In genomic region chr3:152245273-152245910, GRCm38 (mm10) we compare ENCODE assay signal across 14 mouse cellular contexts. TPM values are rescaled to one million over a fixed set of nuclear protein-coding genes. Genes with fewer than 3 reads are reported as not detected.
DNase-seq lines count a peak whose midpoint lies in the region; ATAC-seq and TF ChIP-seq lines count a peak whose summit lies in the region.
"Had no signal": no experiment of that assay in that cellular context is flagged by ENCODE, and none has a peak within 500 bp of the region (broad histone marks: within the 10 kb centered on the region; RNA-seq: fewer than 3 reads in every experiment).

No protein-coding gene starts in this region.

- H3K4me3 ChIP-seq in kidney, postnatal 0 days (replicated peaks; ENCODE audit: low read depth, low read length), result no peak overlapping the region
- H3K4me3 ChIP-seq in hindbrain, embryonic 14.5 days (replicated peaks; ENCODE audit: low read length), result no peak overlapping the region
- H3K4me3 ChIP-seq: hindbrain, embryonic 12.5 days; liver, embryonic 12.5 days; megakaryocyte, embryonic 14.5 days had no signal

- no peaks in the 10 kb centered on the region for H3K4me1 ChIP-seq in kidney, postnatal 0 days (replicated peaks; ENCODE audit: insufficient read depth, low read length)
- no peaks in the 10 kb centered on the region for H3K4me1 ChIP-seq in hindbrain, embryonic 14.5 days (replicated peaks; ENCODE audit: control insufficient read depth, insufficient read depth, low read length)
- H3K4me1 ChIP-seq: hindbrain, embryonic 12.5 days; liver, embryonic 12.5 days had no signal

- H3K27me3 ChIP-seq in kidney, postnatal 0 days (ENCODE audit: insufficient read depth, low read length), result no peaks in the 10 kb centered on the region
- H3K27me3 ChIP-seq in hindbrain, embryonic 14.5 days (ENCODE audit: control insufficient read depth, insufficient read depth, low read length), result no peaks in the 10 kb centered on the region
- H3K27me3 ChIP-seq: hindbrain, embryonic 12.5 days; liver, embryonic 12.5 days; megakaryocyte, embryonic 14.5 days had no signal

- WGBS in kidney, postnatal 0 days, result 78% methylated on average over 5 of the region's 5 CpGs
- WGBS in hindbrain, embryonic 14.5 days, result 75% methylated on average over 5 of the region's 5 CpGs

- H3K9me3 ChIP-seq in kidney, postnatal 0 days (replicated peaks; ENCODE audit: low read length), result no peaks in the 10 kb centered on the region
- H3K9me3 ChIP-seq in hindbrain, embryonic 14.5 days (ENCODE audit: control insufficient read depth, low read length), result no peaks in the 10 kb centered on the region
- H3K9me3 ChIP-seq: G1E; hindbrain, embryonic 12.5 days; liver, embryonic 12.5 days; megakaryocyte, embryonic 14.5 days had no signal

- no peak overlapping the region for H3K4me2 ChIP-seq in kidney, postnatal 0 days (ENCODE audit: low read length)
- H3K4me2 ChIP-seq in hindbrain, embryonic 14.5 days (replicated peaks), result no peak overlapping the region
- H3K4me2 ChIP-seq: hindbrain, embryonic 12.5 days; liver, embryonic 12.5 days had no signal

- DNase-seq in kidney, postnatal 0 days (ENCODE audit: low spot score), result peak; percentile 10
- no peak for DNase-seq in kidney, adult 18-20 months
- DNase-seq in ES-CJ7 (ENCODE audit: low read depth, low spot score) (peak; percentile 48), ZHBTc4 (ENCODE audit: low read depth, low spot score) (peak; percentile 37)
- peak; percentile 52 for DNase-seq in layer of hippocampus, adult 9-10 months (ENCODE audit: low spot score)
- no peak for DNase-seq in hindbrain, embryonic 14.5 days (ENCODE audit: low spot score)
- DNase-seq in cerebellum, postnatal 25 days, result no peak
- no peak for DNase-seq in adrenal gland, adult 18-20 months (ENCODE audit: low spot score in 2 of 2)
- DNase-seq: adrenal gland, postnatal 14 days; cerebellum, adult 18-20 months had no signal

- 0 out of 2 replicates have a peak, but pooled peaks cover 2% of the 10 kb centered on the region for H3K36me3 ChIP-seq in kidney, postnatal 0 days (ENCODE audit: insufficient read depth, low read length)
- H3K36me3 ChIP-seq in hindbrain, embryonic 14.5 days (replicated peaks; ENCODE audit: control insufficient read depth, insufficient read depth), result peaks cover 7% of the 10 kb centered on the region

- ATAC-seq in kidney, postnatal 0 days (replicated peaks; ENCODE audit: low FRiP score, low read depth), result 0 out of 2 replicates have a peak, but pooled peaks have one; percentile 26
- ATAC-seq in hindbrain, embryonic 14.5 days (ENCODE audit: low FRiP score), result no peak
- ATAC-seq: liver, embryonic 12.5 days had no signal

- peak; percentile 34; the same call in 1 of the 2 replicates for TF ChIP-seq CTCF in kidney, postnatal 0 days (IDR thresholded peaks at IDR 0.05; ENCODE audit: low read depth)

- H3K9ac ChIP-seq in kidney, postnatal 0 days (ENCODE audit: low read depth, low read length), result no peak overlapping the region
- no peak overlapping the region for H3K9ac ChIP-seq in hindbrain, embryonic 14.5 days
- H3K9ac ChIP-seq: hindbrain, embryonic 12.5 days; liver, embryonic 12.5 days had no signal

- no peak overlapping the region for H3K27ac ChIP-seq in kidney, postnatal 0 days
- no peak overlapping the region for H3K27ac ChIP-seq in hindbrain, embryonic 14.5 days
- H3K27ac ChIP-seq: hindbrain, embryonic 12.5 days; liver, embryonic 12.5 days had no signal

RNA-seq across cellular contexts. Expression of gene Nexn, which starts 20.8 kb away (rescaled TPM):
- polyA plus RNA-seq in kidney, postnatal 0 days (2015; fragmentation: Nextera tagmentation; extraction: Ambion mirVana), result 15.8 and 18.1 TPM in 2 replicates
- polyA plus RNA-seq in hindbrain, embryonic 14.5 days (2014; fragmentation: Nextera tagmentation; extraction: Ambion mirVana), result 0.33 and 1.8 TPM in 2 replicates
- total RNA-seq in adrenal gland, adult 18-20 months (2021), result 1 to 10 TPM; 4.3 to 5.8 TPM
- polyA plus RNA-seq: G1E had no signal

RNA-seq across cellular contexts. Expression of gene Fubp1, which starts 35.2 kb away (rescaled TPM):
- polyA plus RNA-seq in kidney, postnatal 0 days (2015; fragmentation: Nextera tagmentation; extraction: Ambion mirVana), result 178 and 189 TPM in 2 replicates
- 208 and 210 TPM in 2 replicates for polyA plus RNA-seq in hindbrain, embryonic 14.5 days (2014; fragmentation: Nextera tagmentation; extraction: Ambion mirVana)
- total RNA-seq in adrenal gland, adult 18-20 months (2021), result 100 to 1,000 TPM; 107 to 113 TPM

RNA-seq across cellular contexts. Expression of gene Dnajb4, which starts 35.3 kb away (rescaled TPM):
- 32.5 and 34.9 TPM in 2 replicates for polyA plus RNA-seq in kidney, postnatal 0 days (2015; fragmentation: Nextera tagmentation; extraction: Ambion mirVana)
- polyA plus RNA-seq in hindbrain, embryonic 14.5 days (2014; fragmentation: Nextera tagmentation; extraction: Ambion mirVana), result 40.0 and 46.5 TPM in 2 replicates
- total RNA-seq in adrenal gland, adult 18-20 months (2021), result 10 to 100 TPM; 75.4 to 76.8 TPM

Comparison
In these comparisons a context has a peak if more than half of its experiments do, and no peak if none do; other contexts are left out.
1. DNase-seq: peak in kidney, postnatal 0 days (single experiment), ES-CJ7 (single experiment), ZHBTc4 (single experiment) and layer of hippocampus, adult 9-10 months (single experiment); none in kidney, adult 18-20 months (single experiment), hindbrain, embryonic 14.5 days (single experiment), cerebellum, postnatal 25 days (0 of 2) and adrenal gland, adult 18-20 months (0 of 2).